In the genomic region with DNA sequence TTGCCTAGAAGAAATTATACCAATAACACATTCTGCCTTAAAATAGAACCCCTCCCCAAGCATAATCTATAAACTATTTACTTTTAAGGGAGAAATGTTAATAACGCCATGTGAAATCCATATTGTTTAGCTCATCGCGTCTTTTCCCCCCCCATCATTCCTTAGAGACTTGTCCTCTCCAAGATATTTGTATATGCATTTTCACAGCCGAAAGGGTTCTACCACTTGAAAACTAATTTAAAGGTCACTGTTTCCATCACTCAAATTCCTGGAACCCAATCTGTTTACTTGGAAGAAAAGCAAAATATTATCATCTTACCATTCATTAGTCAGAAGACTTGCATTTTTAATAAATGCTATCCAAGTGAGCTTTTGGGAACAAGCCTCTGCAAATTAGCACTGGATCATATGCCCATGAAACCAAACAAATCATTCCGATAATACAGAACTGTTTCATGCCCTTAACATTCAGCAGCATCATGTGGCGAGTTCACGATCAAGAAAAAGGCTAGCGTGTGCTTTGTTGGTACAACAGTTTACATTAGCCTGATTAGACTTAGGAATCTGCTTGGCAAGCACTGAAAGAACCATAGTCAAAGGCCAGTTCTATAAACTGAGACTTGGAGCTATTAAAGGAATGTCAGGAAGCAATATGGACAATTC, we compare ENCODE assay signal across 33 mouse cellular contexts. TPM values are rescaled to one million over a fixed set of nuclear protein-coding genes. Genes with fewer than 3 reads are reported as not detected.
DNase-seq lines count a peak whose midpoint lies in the region; ATAC-seq and TF ChIP-seq lines count a peak whose summit lies in the region.
"Had no signal": no experiment of that assay in that cellular context is flagged by ENCODE, and none has a peak within 500 bp of the region (broad histone marks: within the 10 kb centered on the region; RNA-seq: fewer than 3 reads in every experiment).

No protein-coding gene starts in this region.

- TF ChIP-seq POLR2A in liver, adult 2 months (IDR thresholded peaks at IDR 0.05; ENCODE audit: extremely low read depth, insufficient read depth, low read length) = no peak

- TF ChIP-seq CTCF in liver, adult 2 months (IDR thresholded peaks at IDR 0.05; ENCODE audit: low read depth, low read length) = no peak
- no peak for TF ChIP-seq CTCF in stomach, postnatal 0 days (IDR thresholded peaks at IDR 0.05; ENCODE audit: low read depth)

- no peaks in the 10 kb centered on the region for H3K27me3 ChIP-seq in liver, adult 2 months (ENCODE audit: control insufficient read depth, insufficient read depth, low read length)
- H3K27me3 ChIP-seq in liver, embryonic 11.5 days (replicated peaks; ENCODE audit: control insufficient read depth, insufficient read depth, low read length) = no peaks in the 10 kb centered on the region
- no peaks in the 10 kb centered on the region for H3K27me3 ChIP-seq in lung, embryonic 16.5 days (ENCODE audit: control insufficient read depth, insufficient read depth, low read depth, low read length)
- H3K27me3 ChIP-seq in stomach, embryonic 15.5 days (replicated peaks) = no peaks in the 10 kb centered on the region
- no peaks in the 10 kb centered on the region for H3K27me3 ChIP-seq in stomach, postnatal 0 days (ENCODE audit: control insufficient read depth, insufficient read depth, low read length)
- H3K27me3 ChIP-seq: forebrain, embryonic 13.5 days; hindbrain, embryonic 13.5 days had no signal

- ATAC-seq in liver, embryonic 11.5 days (replicated peaks; ENCODE audit: low FRiP score) = no peak
- ATAC-seq in lung, embryonic 16.5 days (ENCODE audit: low read depth) = peak; percentile 83
- no peak; the same call in 1 of the 2 replicates for ATAC-seq in stomach, embryonic 15.5 days (ENCODE audit: insufficient read depth, low FRiP score, low read depth)
- no peak for ATAC-seq in stomach, postnatal 0 days (ENCODE audit: low FRiP score, low TSS enrichment)
- ATAC-seq: activated CD4-positive, CD25-positive, alpha-beta regulatory T cell, adult 4 months; CD4-positive, CD25-positive, alpha-beta regulatory T cell, adult 4 months; forebrain, embryonic 13.5 days; forebrain, embryonic 16.5 days; hindbrain, embryonic 16.5 days had no signal

- H3K36me3 ChIP-seq in liver, adult 2 months (ENCODE audit: control insufficient read depth, insufficient read depth, low read length) = no peaks in the 10 kb centered on the region
- H3K36me3 ChIP-seq in liver, embryonic 11.5 days (ENCODE audit: control insufficient read depth, insufficient read depth, low read length) = no peaks in the 10 kb centered on the region
- no peaks in the 10 kb centered on the region for H3K36me3 ChIP-seq in lung, embryonic 16.5 days (ENCODE audit: control insufficient read depth, insufficient read depth, low read length)
- H3K36me3 ChIP-seq in stomach, embryonic 15.5 days = no peaks in the 10 kb centered on the region
- H3K36me3 ChIP-seq in stomach, postnatal 0 days (ENCODE audit: control insufficient read depth, insufficient read depth, low read length) = no peaks in the 10 kb centered on the region
- H3K36me3 ChIP-seq: forebrain, embryonic 10.5 days; hindbrain, embryonic 10.5 days; hindbrain, embryonic 13.5 days had no signal

- H3K27ac ChIP-seq in liver, adult 2 months (replicated peaks; ENCODE audit: insufficient read depth, low read depth, low read length) = no peak overlapping the region
- H3K27ac ChIP-seq in liver, embryonic 11.5 days (ENCODE audit: low read depth, low read length) = no peak overlapping the region
- 0 out of 2 replicates have a peak overlapping the region, but pooled peaks have one; percentile 56 for H3K27ac ChIP-seq in lung, embryonic 16.5 days (ENCODE audit: low read length)
- H3K27ac ChIP-seq in stomach, embryonic 15.5 days = peak overlapping the region; percentile 12; the same call in 1 of the 2 replicates
- H3K27ac ChIP-seq in stomach, postnatal 0 days (replicated peaks) = no peak overlapping the region
- H3K27ac ChIP-seq: forebrain, embryonic 10.5 days; forebrain, embryonic 13.5 days; heart, adult 2 months; hindbrain, embryonic 10.5 days; hindbrain, embryonic 13.5 days had no signal

- 85% methylated on average over 8 of the region's 8 CpGs for WGBS in liver, adult 2 months
- 75% methylated on average over 8 of the region's 8 CpGs for WGBS in liver, embryonic 11.5 days
- 50% methylated on average over 8 of the region's 8 CpGs for WGBS in lung, embryonic 16.5 days
- WGBS in stomach, embryonic 15.5 days = 50% methylated on average over 8 of the region's 8 CpGs
- 45% methylated on average over 8 of the region's 8 CpGs for WGBS in stomach, postnatal 0 days

- intact Hi-C loops in heart, postnatal 10 days (cut with DNase I) = no loop called here

- no peak overlapping the region for H3K9ac ChIP-seq in liver, adult 2 months (ENCODE audit: low read depth, low read length)
- H3K9ac ChIP-seq in liver, embryonic 11.5 days (ENCODE audit: low read depth, low read length) = no peak overlapping the region
- no peak overlapping the region for H3K9ac ChIP-seq in lung, embryonic 16.5 days (ENCODE audit: low read length)
- H3K9ac ChIP-seq in stomach, embryonic 15.5 days = no peak overlapping the region
- H3K9ac ChIP-seq in stomach, postnatal 0 days (ENCODE audit: low read length) = no peak overlapping the region
- H3K9ac ChIP-seq: forebrain, embryonic 13.5 days; hindbrain, embryonic 13.5 days had no signal

- DNase-seq in liver, adult 2 months (ENCODE audit: extremely low read depth, low read depth, low spot score) = peak; percentile 52
- DNase-seq in liver, embryonic 11.5 days (ENCODE audit: low spot score) = no peak
- no peak for DNase-seq in lung, postnatal 25 days (ENCODE audit: low spot score)
- DNase-seq in stomach, postnatal 0 days (ENCODE audit: low spot score) = no peak
- DNase-seq in heart, postnatal 10 days = no peak
- DNase-seq: adrenal gland, adult 8-10 months; adrenal gland, postnatal 25 days; cerebellum, adult 18-20 months; cerebellum, adult 9-10 months; cerebellum, postnatal 14 days; gastrocnemius, postnatal 10 days; gastrocnemius, postnatal 36 days; heart, adult 2 months; heart, postnatal 36 days had no signal

- no peak overlapping the region for H3K4me2 ChIP-seq in liver, embryonic 11.5 days
- H3K4me2 ChIP-seq in lung, embryonic 16.5 days (ENCODE audit: low read depth, low read length) = no peak overlapping the region
- H3K4me2 ChIP-seq in stomach, embryonic 15.5 days = no peak overlapping the region
- H3K4me2 ChIP-seq in stomach, postnatal 0 days (replicated peaks; ENCODE audit: low read depth) = no peak overlapping the region
- H3K4me2 ChIP-seq: forebrain, embryonic 13.5 days; heart, embryonic 11.5 days; hindbrain, embryonic 13.5 days had no signal

- TF ChIP-seq EP300 in stomach, postnatal 0 days (optimal IDR thresholded peaks at IDR 0.05) = no peak

- H3K79me2 ChIP-seq in liver, adult 2 months (ENCODE audit: control insufficient read depth, insufficient read depth, low read length) = no peaks in the 10 kb centered on the region

- H3K9me3 ChIP-seq in liver, embryonic 11.5 days (ENCODE audit: control insufficient read depth, low read length) = no peaks in the 10 kb centered on the region
- no peaks in the 10 kb centered on the region for H3K9me3 ChIP-seq in lung, embryonic 16.5 days (ENCODE audit: control insufficient read depth, low read length)
- no peaks in the 10 kb centered on the region for H3K9me3 ChIP-seq in stomach, embryonic 15.5 days
- no peaks in the 10 kb centered on the region for H3K9me3 ChIP-seq in stomach, postnatal 0 days (ENCODE audit: control insufficient read depth, low read length)
- H3K9me3 ChIP-seq: forebrain, embryonic 10.5 days; forebrain, embryonic 13.5 days; hindbrain, embryonic 10.5 days; hindbrain, embryonic 13.5 days had no signal

- H3K4me3 ChIP-seq in liver, adult 2 months (ENCODE audit: insufficient read depth, low read depth, low read length) = no peak overlapping the region
- no peak overlapping the region for H3K4me3 ChIP-seq in liver, embryonic 11.5 days (ENCODE audit: low read depth, low read length)
- no peak overlapping the region for H3K4me3 ChIP-seq in lung, embryonic 16.5 days (ENCODE audit: low read length)
- H3K4me3 ChIP-seq in stomach, embryonic 15.5 days (replicated peaks) = no peak overlapping the region
- H3K4me3 ChIP-seq in stomach, postnatal 0 days (ENCODE audit: low read depth, low read length) = no peak overlapping the region
- H3K4me3 ChIP-seq: forebrain, embryonic 10.5 days; forebrain, embryonic 13.5 days; heart, adult 2 months; hindbrain, embryonic 10.5 days; hindbrain, embryonic 13.5 days had no signal

- no peaks in the 10 kb centered on the region for H3K4me1 ChIP-seq in liver, adult 2 months (ENCODE audit: control insufficient read depth, insufficient read depth, low read length)
- H3K4me1 ChIP-seq in liver, embryonic 11.5 days (replicated peaks; ENCODE audit: control insufficient read depth, insufficient read depth, low read length) = no peaks in the 10 kb centered on the region
- H3K4me1 ChIP-seq in lung, embryonic 16.5 days (replicated peaks; ENCODE audit: control insufficient read depth, insufficient read depth, low read length) = peaks cover 9% of the 10 kb centered on the region; the same call in 1 of the 2 replicates
- no peaks in the 10 kb centered on the region for H3K4me1 ChIP-seq in stomach, embryonic 15.5 days
- H3K4me1 ChIP-seq in stomach, postnatal 0 days (replicated peaks; ENCODE audit: control insufficient read depth, insufficient read depth) = no peaks in the 10 kb centered on the region
- H3K4me1 ChIP-seq: forebrain, embryonic 10.5 days; forebrain, embryonic 13.5 days; hindbrain, embryonic 10.5 days; hindbrain, embryonic 13.5 days had no signal

RNA-seq across cellular contexts. Expression of gene Csnka2ip, which starts 16.5 kb away (rescaled TPM):
- total RNA-seq in liver, adult 2 months (2014; rRNA removed) = not detected in 2 replicates
- polyA plus RNA-seq in liver, adult 2 months (2012; rRNA removed) = not detected in 2 replicates
- not detected in 2 replicates for polyA plus RNA-seq in liver, embryonic 11.5 days (2014; fragmentation: Nextera tagmentation; extraction: Ambion mirVana)
- not detected in 2 replicates for polyA plus RNA-seq in lung, embryonic 16.5 days (2015; fragmentation: Nextera tagmentation; extraction: Ambion mirVana)
- polyA plus RNA-seq in stomach, embryonic 15.5 days (2015; fragmentation: Nextera tagmentation; extraction: Ambion mirVana) = not detected in 2 replicates
- not detected in 2 replicates for polyA plus RNA-seq in stomach, postnatal 0 days (2015; fragmentation: Nextera tagmentation; extraction: Ambion mirVana)
- total RNA-seq in heart, postnatal 10 days (2021) = not detected
- total RNA-seq: adrenal gland, adult 8-10 months; adrenal gland, postnatal 25 days; gastrocnemius, adult 18-20 months; gastrocnemius, postnatal 10 days; gastrocnemius, postnatal 36 days; granulocyte monocyte progenitor cell, adult 5-6 weeks; heart, postnatal 36 days; MEL had no signal
- polyA plus RNA-seq: activated CD4-positive, CD25-positive, alpha-beta regulatory T cell, adult 4 months; C2C12; CD4-positive, CD25-positive, alpha-beta regulatory T cell, adult 4 months; embryonic facial prominence, embryonic 11.5 days; embryonic facial prominence, embryonic 14.5 days; forebrain, embryonic 10.5 days; forebrain, embryonic 13.5 days; forebrain, embryonic 16.5 days; heart, embryonic 11.5 days; heart, embryonic 14.5 days; heart, postnatal 0 days; hindbrain, embryonic 10.5 days; hindbrain, embryonic 13.5 days; hindbrain, embryonic 16.5 days had no signal

Comparison
In these comparisons a context has a peak if more than half of its experiments do, and no peak if none do; other contexts are left out.
1. H3K27ac ChIP-seq: peak in lung, embryonic 16.5 days (single experiment) and stomach, embryonic 15.5 days (single experiment); none in liver, adult 2 months (single experiment), liver, embryonic 11.5 days (single experiment) and stomach, postnatal 0 days (single experiment).